Mouse (Mus musculus) heart, postnatal 0 days (tissue): Measurements from ENCODE around the gene Matk.

Experiments used
- CTCF ChIP-seq: IDR thresholded peaks from 2 replicates; pipeline ENCODE4 v1.5.1; 2016; ENCODE audit warnings: antibody characterized with exemption, control low read depth, low read depth
- EP300 ChIP-seq: IDR thresholded peaks from 2 replicates; pipeline ENCODE4 v1.6.1; 2016; ENCODE audit warnings: antibody characterized with exemption, low read depth

GRCm38 (mm10) chr10:81266211-81267105 lies 13.7 kb downstream of the Matk start, which contains the start of the genes Mrpl54 and Apba3:
- TF ChIP-seq CTCF = no peak
- no peak for TF ChIP-seq EP300
